Mouse (Mus musculus) testis, adult 2 months (tissue): Measurements from ENCODE around the gene Bcas3. TPM values are rescaled to one million over a fixed set of nuclear protein-coding genes. Genes with fewer than 3 reads are reported as not detected.

Experiments used
- H3K27ac ChIP-seq: fragments of 200-500 bp; 2 replicates; pipeline ENCODE4 v1.5.1; 2012; ENCODE audit warnings: low read depth, low read length; ENCODE audit not compliant: control insufficient read depth, insufficient read depth
- H3K27me3 ChIP-seq: fragments of 200-500 bp; 2 replicates; pipeline ENCODE4 v1.6.1; 2012; ENCODE audit warnings: mild to moderate bottlenecking, low read length, moderate library complexity; ENCODE audit not compliant: control insufficient read depth, insufficient read depth
- H3K36me3 ChIP-seq: fragments of 200-500 bp; 2 replicates; pipeline ENCODE4 v1.6.1; 2012; ENCODE audit warnings: mild to moderate bottlenecking, low read length; ENCODE audit not compliant: control insufficient read depth, insufficient read depth
- H3K4me1 ChIP-seq: fragments of 200-500 bp; 2 replicates; pipeline ENCODE4 v1.6.1; 2012; ENCODE audit warnings: low read length; ENCODE audit not compliant: control insufficient read depth, insufficient read depth
- H3K4me3 ChIP-seq: fragments of 200-500 bp; 2 replicates; pipeline ENCODE4 v1.5.1; 2012; ENCODE audit warnings: low read depth, mild to moderate bottlenecking, low read length, moderate library complexity, mixed read lengths; ENCODE audit not compliant: control insufficient read depth
- CTCF ChIP-seq: fragments of 200-500 bp; IDR thresholded peaks from 2 replicates; pipeline ENCODE4 v1.5.1; 2012; ENCODE audit warnings: low read depth, mild to moderate bottlenecking, inconsistent platforms, low read length, moderate library complexity; ENCODE audit not compliant: control insufficient read depth, insufficient read depth, insufficient replicate concordance
- POLR2A ChIP-seq: fragments of 200-500 bp; IDR thresholded peaks from 2 replicates; pipeline ENCODE4 v1.6.1; 2012; ENCODE audit warnings: low read depth, mild to moderate bottlenecking, inconsistent platforms, low read length, moderate library complexity; ENCODE audit not compliant: control insufficient read depth
- polyA plus RNA-seq: library from polyadenylated mRNA; depleted of rRNA; stranded (reverse); fragments of >200 nt; gene quantifications from 2 replicates; pipeline ENCODE4 v1.2.3, GENCODE M21; 2012

Bcas3 gene
- polyA plus RNA-seq, 1 experiment, result 23.4 TPM

- Histone ChIP-seq H3K27me3 (no peaks in the 10 kb centered on the region), H3K4me1 (no peaks in the 10 kb centered on the region; the same call in 1 of the 2 replicates), H3K27ac (no peak overlapping the region), H3K36me3 (no peaks in the 10 kb centered on the region), H3K4me3 (no peak overlapping the region)
- TF ChIP-seq CTCF (no peak), POLR2A (no peak)
Measured at GRCm38 (mm10) chr11:85672881-85673475, 320.0 kb downstream of the Bcas3 start.

GRCm38 (mm10) chr11:85675244-85675643 is 322.3 kb downstream of the Bcas3 start:
- H3K27ac ChIP-seq, result no peak overlapping the region
- no peaks in the 10 kb centered on the region; the same call in 1 of the 2 replicates for H3K4me1 ChIP-seq
- no peaks in the 10 kb centered on the region for H3K27me3 ChIP-seq
- H3K36me3 ChIP-seq, result no peaks in the 10 kb centered on the region
- TF ChIP-seq CTCF (no peak), POLR2A (no peak)
- no peak overlapping the region for H3K4me3 ChIP-seq

- H3K4me1 ChIP-seq, result no peaks in the 10 kb centered on the region; the same call in 1 of the 2 replicates
Measured at GRCm38 (mm10) chr11:85676357-85677004, 323.5 kb downstream of the Bcas3 start.

GRCm38 (mm10) chr11:85678666-85679065 is 325.7 kb downstream of the Bcas3 start:
- Histone ChIP-seq H3K4me1 (no peaks in the 10 kb centered on the region; the same call in 1 of the 2 replicates), H3K36me3 (no peaks in the 10 kb centered on the region), H3K27me3 (no peaks in the 10 kb centered on the region), H3K27ac (no peak overlapping the region), H3K4me3 (no peak overlapping the region)
- TF ChIP-seq CTCF, result no peak
- no peak for TF ChIP-seq POLR2A

More at GRCm38 (mm10) chr11:85676357-85677004, 323.5 kb downstream of the Bcas3 start:
- no peak overlapping the region for H3K4me3 ChIP-seq
- H3K36me3 ChIP-seq, result no peaks in the 10 kb centered on the region
- H3K27me3 ChIP-seq, result no peaks in the 10 kb centered on the region
- no peak for TF ChIP-seq CTCF
- TF ChIP-seq POLR2A, result no peak
- no peak overlapping the region for H3K27ac ChIP-seq

- no peaks in the 10 kb centered on the region for H3K4me1 ChIP-seq
- H3K36me3 ChIP-seq, result no peaks in the 10 kb centered on the region
- no peaks in the 10 kb centered on the region for H3K27me3 ChIP-seq
- no peak overlapping the region for H3K27ac ChIP-seq
- TF ChIP-seq CTCF (no peak), POLR2A (no peak)
- H3K4me3 ChIP-seq, result no peak overlapping the region
Measured at GRCm38 (mm10) chr11:85681580-85682419, 328.8 kb downstream of the Bcas3 start.

GRCm38 (mm10) chr11:85684981-85685380 is 332.0 kb downstream of the Bcas3 start:
- H3K4me1 ChIP-seq, result no peaks in the 10 kb centered on the region
- H3K4me3 ChIP-seq, result no peak overlapping the region
- H3K36me3 ChIP-seq, result no peaks in the 10 kb centered on the region
- H3K27ac ChIP-seq, result no peak overlapping the region
- no peaks in the 10 kb centered on the region for H3K27me3 ChIP-seq
- TF ChIP-seq CTCF (no peak), POLR2A (no peak)
